Comparison of ENCODE assay signal across 25 mouse cellular contexts in the genomic region with DNA sequence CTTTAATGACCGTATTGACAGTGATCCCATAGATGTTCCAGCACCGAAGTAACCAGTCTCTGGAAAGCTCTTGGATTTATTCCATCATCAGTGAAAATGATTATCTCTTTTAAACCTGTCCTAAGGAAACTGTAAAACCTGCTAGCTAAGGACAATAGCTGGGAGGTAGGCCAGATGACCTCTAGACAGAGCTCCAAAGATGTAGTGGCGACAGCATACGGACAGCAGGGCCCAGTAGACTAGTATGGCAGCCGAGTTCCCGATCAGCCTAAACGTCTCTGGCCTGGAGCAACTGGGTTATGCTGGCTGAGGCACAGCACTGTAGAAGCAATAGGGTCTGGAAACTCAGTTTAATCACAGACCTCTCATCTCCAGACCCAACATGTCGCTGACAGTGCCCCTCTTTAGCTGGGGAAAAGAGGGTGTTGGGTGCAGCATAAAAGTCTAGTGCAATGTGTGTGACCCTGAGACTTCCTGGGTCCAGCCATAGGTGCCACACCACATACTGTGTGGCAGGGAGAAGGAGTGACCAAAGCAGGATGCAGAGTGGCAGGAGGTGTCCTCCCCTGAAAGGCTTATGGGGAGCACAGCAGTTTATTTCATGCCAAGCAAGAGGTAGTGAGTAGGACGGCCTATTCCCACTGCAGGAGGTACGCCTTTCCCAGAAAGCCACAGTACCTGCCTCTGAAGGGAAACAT. TPM values are rescaled to one million over a fixed set of nuclear protein-coding genes. Genes with fewer than 3 reads are reported as not detected.
DNase-seq lines count a peak whose midpoint lies in the region; ATAC-seq and TF ChIP-seq lines count a peak whose summit lies in the region.
"Had no signal": no experiment of that assay in that cellular context is flagged by ENCODE, and none has a peak within 500 bp of the region (broad histone marks: within the 10 kb centered on the region; RNA-seq: fewer than 3 reads in every experiment).

No protein-coding gene starts in this region.

- H3K27me3 ChIP-seq in hindbrain, postnatal 0 days (ENCODE audit: insufficient read depth, low read length), result no peaks in the 10 kb centered on the region
- no peaks in the 10 kb centered on the region for H3K27me3 ChIP-seq in hindbrain, embryonic 16.5 days (replicated peaks; ENCODE audit: control insufficient read depth, insufficient read depth, low read length)
- H3K27me3 ChIP-seq in liver, embryonic 12.5 days (replicated peaks), result no peaks in the 10 kb centered on the region
- no peaks in the 10 kb centered on the region for H3K27me3 ChIP-seq in liver, embryonic 14.5 days (ENCODE audit: control insufficient read depth, insufficient read depth, low read length)
- H3K27me3 ChIP-seq: embryonic facial prominence, embryonic 12.5 days; embryonic facial prominence, embryonic 15.5 days; heart, embryonic 13.5 days; hindbrain, embryonic 12.5 days; hindbrain, embryonic 15.5 days had no signal

- no peak for ATAC-seq in hindbrain, postnatal 0 days
- no peak for ATAC-seq in hindbrain, embryonic 16.5 days
- ATAC-seq in liver, embryonic 12.5 days, result peak; percentile 22; the same call in 1 of the 2 replicates
- 0 out of 2 replicates have a peak, but pooled peaks have one; percentile 22 for ATAC-seq in liver, embryonic 14.5 days (ENCODE audit: insufficient read depth)
- ATAC-seq: activated CD4-positive, CD25-positive, alpha-beta regulatory T cell, adult 4 months; forebrain, embryonic 14.5 days; forebrain, postnatal 0 days; inflammation-experienced regulatory T-cells, adult 6 months had no signal

- no peaks in the 10 kb centered on the region for H3K4me1 ChIP-seq in hindbrain, postnatal 0 days (ENCODE audit: insufficient read depth, low read length)
- no peaks in the 10 kb centered on the region for H3K4me1 ChIP-seq in hindbrain, embryonic 16.5 days (ENCODE audit: control insufficient read depth, insufficient read depth, low read depth, low read length)
- no peaks in the 10 kb centered on the region for H3K4me1 ChIP-seq in liver, embryonic 12.5 days
- no peaks in the 10 kb centered on the region for H3K4me1 ChIP-seq in liver, embryonic 14.5 days (replicated peaks; ENCODE audit: control insufficient read depth in 2 of 2, insufficient read depth in 2 of 2, low read length in 1 of 2)
- H3K4me1 ChIP-seq: embryonic facial prominence, embryonic 12.5 days; embryonic facial prominence, embryonic 15.5 days; heart, embryonic 13.5 days; hindbrain, embryonic 12.5 days; hindbrain, embryonic 15.5 days had no signal

- no peak overlapping the region for H3K4me3 ChIP-seq in hindbrain, postnatal 0 days (ENCODE audit: low read length)
- H3K4me3 ChIP-seq in hindbrain, embryonic 16.5 days (ENCODE audit: low read length), result no peak overlapping the region
- H3K4me3 ChIP-seq in liver, embryonic 12.5 days, result no peak overlapping the region
- no peak overlapping the region for H3K4me3 ChIP-seq in liver, embryonic 14.5 days (ENCODE audit: insufficient read depth in 1 of 2, low read depth in 2 of 2, low read length in 2 of 2)
- no peak overlapping the region for H3K4me3 ChIP-seq in left cerebral cortex, adult 2 months
- H3K4me3 ChIP-seq: embryonic facial prominence, embryonic 12.5 days; embryonic facial prominence, embryonic 15.5 days; heart, adult 2 months; heart, embryonic 10.5 days; heart, embryonic 13.5 days; hindbrain, embryonic 12.5 days; hindbrain, embryonic 15.5 days had no signal

- 84% methylated on average over 10 of the region's 10 CpGs for WGBS in hindbrain, postnatal 0 days
- WGBS in hindbrain, embryonic 16.5 days, result 88% methylated on average over 10 of the region's 10 CpGs
- WGBS in liver, embryonic 12.5 days (ENCODE audit: insufficient replicate concordance), result 82% methylated on average over 10 of the region's 10 CpGs
- 79% methylated on average over 10 of the region's 10 CpGs for WGBS in liver, embryonic 14.5 days (ENCODE audit: insufficient replicate concordance)

- no peaks in the 10 kb centered on the region for H3K9me3 ChIP-seq in hindbrain, postnatal 0 days (ENCODE audit: low read length)
- no peaks in the 10 kb centered on the region for H3K9me3 ChIP-seq in hindbrain, embryonic 16.5 days (ENCODE audit: control insufficient read depth, low read length)
- no peaks in the 10 kb centered on the region for H3K9me3 ChIP-seq in liver, embryonic 12.5 days (replicated peaks)
- no peaks in the 10 kb centered on the region for H3K9me3 ChIP-seq in liver, embryonic 14.5 days (ENCODE audit: control insufficient read depth, low read length)
- H3K9me3 ChIP-seq: embryonic facial prominence, embryonic 12.5 days; embryonic facial prominence, embryonic 15.5 days; heart, embryonic 10.5 days; heart, embryonic 13.5 days; hindbrain, embryonic 12.5 days; hindbrain, embryonic 15.5 days had no signal

- no peak for TF ChIP-seq EP300 in liver, embryonic 14.5 days (IDR thresholded peaks at IDR 0.05; ENCODE audit: low read depth)

- intact Hi-C loops in left cerebral cortex, adult 2 months (cut with DNase I), result no loop called here

- H3K4me2 ChIP-seq in hindbrain, postnatal 0 days (ENCODE audit: low read depth, low read length), result no peak overlapping the region
- H3K4me2 ChIP-seq in hindbrain, embryonic 16.5 days (ENCODE audit: low read length), result no peak overlapping the region
- H3K4me2 ChIP-seq in liver, embryonic 12.5 days, result no peak overlapping the region
- no peak overlapping the region for H3K4me2 ChIP-seq in liver, embryonic 14.5 days (ENCODE audit: low read depth)
- H3K4me2 ChIP-seq: embryonic facial prominence, embryonic 12.5 days; embryonic facial prominence, embryonic 15.5 days; heart, embryonic 13.5 days; hindbrain, embryonic 12.5 days; hindbrain, embryonic 15.5 days had no signal

- DNase-seq in hindbrain, postnatal 0 days (ENCODE audit: low spot score), result no peak
- no peak for DNase-seq in liver
- no peak for DNase-seq in liver, embryonic 14.5 days (ENCODE audit: low read depth in 3 of 3, low spot score in 3 of 3)
- no peak for DNase-seq in urinary bladder, adult 2 months (ENCODE audit: low spot score)
- DNase-seq in left cerebral cortex, adult 2 months (ENCODE audit: extremely low spot score in 1 of 2, low spot score in 2 of 2), result no peak
- DNase-seq: adrenal gland, adult 8-10 months; adrenal gland, postnatal 25 days; B cell, adult 2 months; cerebellum, adult 18-20 months; cerebellum, adult 9-10 months; cerebellum, postnatal 14 days; forebrain, postnatal 0 days; gastrocnemius, postnatal 25 days; heart, adult 2 months had no signal

- TF ChIP-seq CTCF in hindbrain, postnatal 0 days (IDR thresholded peaks at IDR 0.05; ENCODE audit: low read depth), result no peak
- no peak for TF ChIP-seq CTCF in liver, embryonic 14.5 days (IDR thresholded peaks at IDR 0.05; ENCODE audit: low read depth)
- no peak for TF ChIP-seq CTCF in left cerebral cortex, adult 2 months (IDR thresholded peaks at IDR 0.05)

- H3K27ac ChIP-seq in hindbrain, postnatal 0 days, result 0 out of 2 replicates have a peak overlapping the region, but pooled peaks have one; percentile 7
- no peak overlapping the region for H3K27ac ChIP-seq in hindbrain, embryonic 16.5 days (ENCODE audit: low read depth, low read length)
- no peak overlapping the region for H3K27ac ChIP-seq in liver, embryonic 12.5 days
- no peak overlapping the region for H3K27ac ChIP-seq in liver, embryonic 14.5 days
- no peak overlapping the region for H3K27ac ChIP-seq in left cerebral cortex, adult 2 months
- H3K27ac ChIP-seq: embryonic facial prominence, embryonic 12.5 days; embryonic facial prominence, embryonic 15.5 days; heart, adult 2 months; heart, embryonic 10.5 days; heart, embryonic 13.5 days; hindbrain, embryonic 12.5 days; hindbrain, embryonic 15.5 days had no signal

- H3K36me3 ChIP-seq in hindbrain, postnatal 0 days (ENCODE audit: insufficient read depth, low read length), result peaks cover 84% of the 10 kb centered on the region
- H3K36me3 ChIP-seq in hindbrain, embryonic 16.5 days (ENCODE audit: control insufficient read depth, insufficient read depth, low read length), result peaks cover 61% of the 10 kb centered on the region
- H3K36me3 ChIP-seq in liver, embryonic 12.5 days, result peaks cover 97% of the 10 kb centered on the region
- H3K36me3 ChIP-seq in liver, embryonic 14.5 days (replicated peaks; ENCODE audit: control insufficient read depth, insufficient read depth, low read depth), result peaks cover 82% of the 10 kb centered on the region

- no peak overlapping the region for H3K9ac ChIP-seq in hindbrain, postnatal 0 days (replicated peaks; ENCODE audit: low read length)
- no peak overlapping the region for H3K9ac ChIP-seq in hindbrain, embryonic 16.5 days (ENCODE audit: low read depth, low read length)
- no peak overlapping the region for H3K9ac ChIP-seq in liver, embryonic 12.5 days
- no peak overlapping the region for H3K9ac ChIP-seq in liver, embryonic 14.5 days (replicated peaks)
- H3K9ac ChIP-seq: embryonic facial prominence, embryonic 12.5 days; embryonic facial prominence, embryonic 15.5 days; forebrain, postnatal 0 days; hindbrain, embryonic 12.5 days; hindbrain, embryonic 15.5 days had no signal

RNA-seq across cellular contexts. Expression of a gene that starts 19.2 kb away (rescaled TPM):
- total RNA-seq in hindbrain, postnatal 0 days (2014; rRNA removed), result 33.6 and 45.9 TPM in 2 replicates
- 78.8 and 86.7 TPM in 2 replicates for polyA plus RNA-seq in hindbrain, postnatal 0 days (2015; fragmentation: Nextera tagmentation; extraction: Ambion mirVana)
- 79.9 and 82.2 TPM in 2 replicates for polyA plus RNA-seq in hindbrain, embryonic 16.5 days (2015; fragmentation: Nextera tagmentation; extraction: Ambion mirVana)
- polyA plus RNA-seq in liver, embryonic 12.5 days (2016; fragmentation: Nextera tagmentation; extraction: Ambion mirVana), result 83.1 and 87.3 TPM in 2 replicates
- polyA plus RNA-seq in liver, embryonic 14.5 days (2012; rRNA removed), result 16.2 and 24.1 TPM in 2 replicates
- 52.6 and 53.3 TPM in 2 replicates for polyA plus RNA-seq in liver, embryonic 14.5 days (2014; fragmentation: Nextera tagmentation; extraction: Ambion mirVana)
- 36.1 and 39.5 TPM in 2 replicates for polyA plus RNA-seq in urinary bladder, adult 2 months (2012; rRNA removed)
- total RNA-seq in left cerebral cortex, adult 2 months (2021), result 10 to 100 TPM; 51.5 to 51.7 TPM

RNA-seq across cellular contexts. Expression of a gene that starts 19.3 kb away (rescaled TPM):
- 35.3 and 38.2 TPM in 2 replicates for total RNA-seq in hindbrain, postnatal 0 days (2014; rRNA removed)
- polyA plus RNA-seq in hindbrain, postnatal 0 days (2015; fragmentation: Nextera tagmentation; extraction: Ambion mirVana), result 16.1 and 16.9 TPM in 2 replicates
- polyA plus RNA-seq in hindbrain, embryonic 16.5 days (2015; fragmentation: Nextera tagmentation; extraction: Ambion mirVana), result 35.1 and 43.7 TPM in 2 replicates
- polyA plus RNA-seq in liver, embryonic 12.5 days (2016; fragmentation: Nextera tagmentation; extraction: Ambion mirVana), result 14.0 and 14.7 TPM in 2 replicates
- 9.2 and 17.2 TPM in 2 replicates for polyA plus RNA-seq in liver, embryonic 14.5 days (2012; rRNA removed)
- polyA plus RNA-seq in liver, embryonic 14.5 days (2014; fragmentation: Nextera tagmentation; extraction: Ambion mirVana), result 6.4 and 7.2 TPM in 2 replicates
- polyA plus RNA-seq in urinary bladder, adult 2 months (2012; rRNA removed), result 25.4 and 27.3 TPM in 2 replicates
- 10 to 100 TPM; 83.9 to 95.1 TPM for total RNA-seq in left cerebral cortex, adult 2 months (2021)

RNA-seq across cellular contexts. Expression of a gene that starts 20.3 kb away (rescaled TPM):
- 50.2 and 61.9 TPM in 2 replicates for total RNA-seq in hindbrain, postnatal 0 days (2014; rRNA removed)
- polyA plus RNA-seq in hindbrain, postnatal 0 days (2015; fragmentation: Nextera tagmentation; extraction: Ambion mirVana), result 80.7 and 81.8 TPM in 2 replicates
- polyA plus RNA-seq in hindbrain, embryonic 16.5 days (2015; fragmentation: Nextera tagmentation; extraction: Ambion mirVana), result 97.5 and 107 TPM in 2 replicates
- 202 and 216 TPM in 2 replicates for polyA plus RNA-seq in liver, embryonic 12.5 days (2016; fragmentation: Nextera tagmentation; extraction: Ambion mirVana)
- polyA plus RNA-seq in liver, embryonic 14.5 days (2012; rRNA removed), result 96.0 and 109 TPM in 2 replicates
- polyA plus RNA-seq in liver, embryonic 14.5 days (2014; fragmentation: Nextera tagmentation; extraction: Ambion mirVana), result 118 and 125 TPM in 2 replicates
- 54.2 and 77.1 TPM in 2 replicates for polyA plus RNA-seq in urinary bladder, adult 2 months (2012; rRNA removed)
- total RNA-seq in left cerebral cortex, adult 2 months (2021), result 10 to 100 TPM; 48.3 to 52.7 TPM

RNA-seq across cellular contexts. Expression of a gene that starts 28.2 kb away (rescaled TPM):
- 13.2 and 16.7 TPM in 2 replicates for total RNA-seq in hindbrain, postnatal 0 days (2014; rRNA removed)
- polyA plus RNA-seq in hindbrain, postnatal 0 days (2015; fragmentation: Nextera tagmentation; extraction: Ambion mirVana), result 19.2 and 22.7 TPM in 2 replicates
- 16.1 and 16.2 TPM in 2 replicates for polyA plus RNA-seq in hindbrain, embryonic 16.5 days (2015; fragmentation: Nextera tagmentation; extraction: Ambion mirVana)
- polyA plus RNA-seq in liver, embryonic 12.5 days (2016; fragmentation: Nextera tagmentation; extraction: Ambion mirVana), result 26.6 and 27.1 TPM in 2 replicates
- 21.1 and 25.6 TPM in 2 replicates for polyA plus RNA-seq in liver, embryonic 14.5 days (2012; rRNA removed)
- polyA plus RNA-seq in liver, embryonic 14.5 days (2014; fragmentation: Nextera tagmentation; extraction: Ambion mirVana), result 24.3 and 25.6 TPM in 2 replicates
- 79.9 and 89.7 TPM in 2 replicates for polyA plus RNA-seq in urinary bladder, adult 2 months (2012; rRNA removed)
- total RNA-seq in left cerebral cortex, adult 2 months (2021), result 10 to 100 TPM; 15.6 to 16.0 TPM

RNA-seq across cellular contexts. Expression of a gene that starts 43.6 kb away (rescaled TPM):
- total RNA-seq in hindbrain, postnatal 0 days (2014; rRNA removed), result 29.0 and 29.5 TPM in 2 replicates
- 41.2 and 41.8 TPM in 2 replicates for polyA plus RNA-seq in hindbrain, postnatal 0 days (2015; fragmentation: Nextera tagmentation; extraction: Ambion mirVana)
- 42.7 and 49.9 TPM in 2 replicates for polyA plus RNA-seq in hindbrain, embryonic 16.5 days (2015; fragmentation: Nextera tagmentation; extraction: Ambion mirVana)
- polyA plus RNA-seq in liver, embryonic 12.5 days (2016; fragmentation: Nextera tagmentation; extraction: Ambion mirVana), result 15.7 and 17.2 TPM in 2 replicates
- 7.4 and 10.5 TPM in 2 replicates for polyA plus RNA-seq in liver, embryonic 14.5 days (2012; rRNA removed)
- 8.5 and 9.4 TPM in 2 replicates for polyA plus RNA-seq in liver, embryonic 14.5 days (2014; fragmentation: Nextera tagmentation; extraction: Ambion mirVana)
- polyA plus RNA-seq in urinary bladder, adult 2 months (2012; rRNA removed), result 30.0 and 31.7 TPM in 2 replicates
- 10 to 100 TPM; 57.2 to 59.5 TPM for total RNA-seq in left cerebral cortex, adult 2 months (2021)

Comparison
In these comparisons a context has a peak if more than half of its experiments do, and no peak if none do; other contexts are left out.
1. ATAC-seq: peak in liver, embryonic 12.5 days (single experiment) and liver, embryonic 14.5 days (single experiment); none in hindbrain, postnatal 0 days (single experiment) and hindbrain, embryonic 16.5 days (single experiment).